Comparison of ENCODE assay signal across 8 mouse cellular contexts in genomic region chr2:27678331-27678730, GRCm38 (mm10). TPM values are rescaled to one million over a fixed set of nuclear protein-coding genes. Genes with fewer than 3 reads are reported as not detected.
DNase-seq lines count a peak whose midpoint lies in the region; ATAC-seq and TF ChIP-seq lines count a peak whose summit lies in the region.

No protein-coding gene starts in this region.

- 20% methylated on average over 4 of the region's 4 CpGs for WGBS in heart, embryonic 12.5 days
- 11% methylated on average over 4 of the region's 4 CpGs for WGBS in hindbrain, embryonic 13.5 days
- 20% methylated on average over 4 of the region's 4 CpGs for WGBS in midbrain, embryonic 12.5 days

- no peak for DNase-seq in heart, adult 9 months (ENCODE audit: low spot score in 2 of 2)
- DNase-seq in adrenal gland, postnatal 10 days, result no peak
- no peak for DNase-seq in T-cell, adult 2 months (ENCODE audit: low spot score)

- H3K4me2 ChIP-seq in heart, embryonic 12.5 days, result peak overlapping the region; percentile 89
- H3K4me2 ChIP-seq in hindbrain, embryonic 13.5 days, result peak overlapping the region; percentile 91
- H3K4me2 ChIP-seq in midbrain, embryonic 12.5 days (replicated peaks), result peak overlapping the region; percentile 89

- ATAC-seq in heart, embryonic 12.5 days (ENCODE audit: insufficient number of reproducible peaks, low FRiP score), result no peak
- no peak for ATAC-seq in hindbrain, embryonic 13.5 days (ENCODE audit: low FRiP score)
- no peak for ATAC-seq in midbrain, embryonic 12.5 days (ENCODE audit: low FRiP score, low read depth)
- no peak for ATAC-seq in activated CD4-positive, CD25-positive, alpha-beta regulatory T cell, adult 4 months

- H3K27me3 ChIP-seq in heart, embryonic 12.5 days (replicated peaks), result no peaks in the 10 kb centered on the region
- 0 out of 2 replicates have a peak, but pooled peaks cover 3% of the 10 kb centered on the region for H3K27me3 ChIP-seq in hindbrain, embryonic 13.5 days
- peaks cover 41% of the 10 kb centered on the region; the same call in 1 of the 2 replicates for H3K27me3 ChIP-seq in midbrain, embryonic 12.5 days

- no peaks in the 10 kb centered on the region for H3K9me3 ChIP-seq in heart, embryonic 12.5 days (replicated peaks)
- H3K9me3 ChIP-seq in hindbrain, embryonic 13.5 days, result no peaks in the 10 kb centered on the region
- no peaks in the 10 kb centered on the region for H3K9me3 ChIP-seq in midbrain, embryonic 12.5 days

- peaks cover 56% of the 10 kb centered on the region for H3K4me1 ChIP-seq in heart, embryonic 12.5 days (replicated peaks)
- peaks cover 36% of the 10 kb centered on the region for H3K4me1 ChIP-seq in bone marrow macrophage, adult 2 months (ENCODE audit: control insufficient read depth, insufficient read depth, low read length)
- peaks cover 67% of the 10 kb centered on the region for H3K4me1 ChIP-seq in hindbrain, embryonic 13.5 days (replicated peaks)
- peaks cover 55% of the 10 kb centered on the region for H3K4me1 ChIP-seq in midbrain, embryonic 12.5 days

- H3K36me3 ChIP-seq in heart, embryonic 12.5 days, result no peaks in the 10 kb centered on the region
- no peaks in the 10 kb centered on the region for H3K36me3 ChIP-seq in hindbrain, embryonic 13.5 days
- H3K36me3 ChIP-seq in midbrain, embryonic 12.5 days, result no peaks in the 10 kb centered on the region

- peak overlapping the region; percentile 95 for H3K4me3 ChIP-seq in heart, embryonic 12.5 days
- peak overlapping the region; percentile 81 for H3K4me3 ChIP-seq in bone marrow macrophage, adult 2 months (ENCODE audit: insufficient read depth, low read length)
- H3K4me3 ChIP-seq in hindbrain, embryonic 13.5 days, result peak overlapping the region; percentile 78
- peak overlapping the region; percentile 92 for H3K4me3 ChIP-seq in midbrain, embryonic 12.5 days

- no peak for TF ChIP-seq CTCF in bone marrow macrophage, adult 2 months (IDR thresholded peaks at IDR 0.05; ENCODE audit: low read depth, low read length)

- peak overlapping the region; percentile 95 for H3K9ac ChIP-seq in heart, embryonic 12.5 days
- peak overlapping the region; percentile 91 for H3K9ac ChIP-seq in hindbrain, embryonic 13.5 days
- peak overlapping the region; percentile 88 for H3K9ac ChIP-seq in midbrain, embryonic 12.5 days (replicated peaks)

- H3K27ac ChIP-seq in heart, embryonic 12.5 days (ENCODE audit: poor library complexity, severe bottlenecking), result peak overlapping the region; percentile 97
- 0 out of 2 replicates have a peak overlapping the region, but pooled peaks have one; percentile 50 for H3K27ac ChIP-seq in bone marrow macrophage, adult 2 months (ENCODE audit: insufficient read depth, low read depth, low read length)
- peak overlapping the region; percentile 90 for H3K27ac ChIP-seq in hindbrain, embryonic 13.5 days
- H3K27ac ChIP-seq in midbrain, embryonic 12.5 days (replicated peaks), result no peak overlapping the region

- TF ChIP-seq POLR2A in bone marrow macrophage, adult 2 months (IDR thresholded peaks at IDR 0.05; ENCODE audit: borderline replicate concordance, low read depth, low read length), result no peak

RNA-seq across cellular contexts. Expression of gene Rxra, which starts 2.1 kb away (rescaled TPM):
- 7.8 and 8.6 TPM in 2 replicates for polyA plus RNA-seq in heart, embryonic 12.5 days (2016; fragmentation: Nextera tagmentation; extraction: Ambion mirVana)
- polyA plus RNA-seq in bone marrow macrophage, adult 2 months (2012; ENCODE audit: insufficient read depth, insufficient read length, missing spikeins), result 35.8 and 39.7 TPM in 2 replicates
- 4.6 and 4.7 TPM in 2 replicates for polyA plus RNA-seq in hindbrain, embryonic 13.5 days (2015; fragmentation: Nextera tagmentation; extraction: Ambion mirVana)
- polyA plus RNA-seq in midbrain, embryonic 12.5 days (2016; fragmentation: Nextera tagmentation; extraction: Ambion mirVana), result 8.3 and 9.5 TPM in 2 replicates
- total RNA-seq in adrenal gland, postnatal 10 days (2021), result 10 to 100 TPM; 49.3 to 75.6 TPM
- 10 to 100 TPM in 1 of 2 experiments, 1 to 10 TPM in 1; 7.7 to 11.7 TPM for polyA plus RNA-seq in activated CD4-positive, CD25-positive, alpha-beta regulatory T cell, adult 4 months (2017; shearing (Covaris generic))
